Mouse (Mus musculus): ENCODE results near the gene Fntb. TPM values are rescaled to one million over a fixed set of nuclear protein-coding genes. Genes with fewer than 3 reads are reported as not detected.

Fntb gene
- total and polyA plus RNA-seq, 3 experiments: 11.7 to 28.5 TPM; not detected in 1

GRCm38 (mm10) chr12:76852419-76852818 lies 87.0 kb downstream of the Fntb start:
- TF ChIP-seq MAFK (IDR thresholded peaks at IDR 0.05; ENCODE audit: borderline replicate concordance, low read depth, low read length): peak; percentile 75
- TF ChIP-seq ELF1 (IDR thresholded peaks at IDR 0.05; ENCODE audit: low read depth, low read length): no peak
- no peaks in the 10 kb centered on the region for H3K27me3 ChIP-seq (ENCODE audit: control insufficient read depth in 1 of 2, insufficient read depth in 2 of 2, low read length in 2 of 2)
- no peak overlapping the region for H3K9ac ChIP-seq (ENCODE audit: control insufficient read depth, low read depth, low read length, poor library complexity, severe bottlenecking)
- peaks cover 2 to 3% of the 10 kb centered on the region in 2 experiments; a peak in 2 of 4 replicates for H3K4me1 ChIP-seq (ENCODE audit: control insufficient read depth in 1 of 2, insufficient read depth in 2 of 2, low read length in 2 of 2)
- H3K9me3 ChIP-seq (replicated peaks; ENCODE audit: insufficient read depth, low read length): no peaks in the 10 kb centered on the region
- no peak for DNase-seq (ENCODE audit: low read depth, low spot score)
- no peak overlapping the region for H3K27ac ChIP-seq (ENCODE audit: control insufficient read depth, low read depth, low read length)
- no peak overlapping the region for H3K4me3 ChIP-seq (ENCODE audit: control insufficient read depth in 1 of 2, insufficient read depth in 1 of 2, low read depth in 2 of 2, low read length in 2 of 2)
- peaks cover 2% of the 10 kb centered on the region; the same call in 1 of the 2 replicates for H3K79me2 ChIP-seq (ENCODE audit: control insufficient read depth, insufficient read depth, low read length, poor library complexity)
- H3K36me3 ChIP-seq (ENCODE audit: control insufficient read depth in 1 of 2, insufficient read depth in 2 of 2, low read length in 2 of 2): no peaks in the 10 kb centered on the region

GRCm38 (mm10) chr12:76853378-76854142 lies 88.2 kb downstream of the Fntb start:
- Histone ChIP-seq H3K4me3 (ENCODE audit: control insufficient read depth in 1 of 2, insufficient read depth in 1 of 2, low read depth in 2 of 2, low read length in 2 of 2) (no peak overlapping the region), H3K36me3 (ENCODE audit: control insufficient read depth in 1 of 2, insufficient read depth in 2 of 2, low read length in 2 of 2) (no peaks in the 10 kb centered on the region), H3K79me2 (ENCODE audit: control insufficient read depth, insufficient read depth, low read length, poor library complexity) (peaks cover 2% of the 10 kb centered on the region; the same call in 1 of the 2 replicates), H3K27ac (ENCODE audit: control insufficient read depth, low read depth, low read length) (no peak overlapping the region), H3K9ac (ENCODE audit: control insufficient read depth, low read depth, low read length, poor library complexity, severe bottlenecking) (no peak overlapping the region), H3K4me1 (ENCODE audit: control insufficient read depth in 1 of 2, insufficient read depth in 2 of 2, low read length in 2 of 2) (peaks cover 2 to 3% of the 10 kb centered on the region in 2 experiments; a peak in 2 of 4 replicates), H3K9me3 (replicated peaks; ENCODE audit: insufficient read depth, low read length) (no peaks in the 10 kb centered on the region), H3K27me3 (ENCODE audit: control insufficient read depth in 1 of 2, insufficient read depth in 2 of 2, low read length in 2 of 2) (no peaks in the 10 kb centered on the region)
- peak; percentile 24 for DNase-seq (ENCODE audit: low read depth, low spot score)
- TF ChIP-seq MAX (IDR thresholded peaks at IDR 0.05; ENCODE audit: low read length) (no peak), USF2 (IDR thresholded peaks at IDR 0.05; ENCODE audit: borderline replicate concordance in 1 of 2, insufficient read depth in 1 of 2, low read depth in 1 of 2, low read length in 2 of 2) (no peak), ZNF384 (IDR thresholded peaks at IDR 0.05; ENCODE audit: low read depth, low read length) (no peak), NELFE (IDR thresholded peaks at IDR 0.05; ENCODE audit: low read depth, low read length) (no peak), SIN3A (IDR thresholded peaks at IDR 0.05; ENCODE audit: low read length) (no peak), RAD21 (IDR thresholded peaks at IDR 0.05; ENCODE audit: low read depth, low read length) (no peak), E2F4 (IDR thresholded peaks at IDR 0.05; ENCODE audit: borderline replicate concordance, low read depth, low read length) (no peak), MXI1 (IDR thresholded peaks at IDR 0.05; ENCODE audit: low read depth, low read length) (no peak), MYB (IDR thresholded peaks at IDR 0.05; ENCODE audit: low read depth, low read length) (no peak), HCFC1 (IDR thresholded peaks at IDR 0.05; ENCODE audit: low read depth, low read length) (no peak), SMC3 (IDR thresholded peaks at IDR 0.05; ENCODE audit: low read depth, low read length) (no peak), RCOR1 (IDR thresholded peaks at IDR 0.05; ENCODE audit: low read depth, low read length) (no peak), EP300 (IDR thresholded peaks at IDR 0.05; ENCODE audit: low read depth in 1 of 2, low read length in 2 of 2) (no peak), NRF1 (IDR thresholded peaks at IDR 0.05; ENCODE audit: insufficient read depth, low read depth, low read length, poor library complexity, severe bottlenecking) (no peak), MEF2A (IDR thresholded peaks at IDR 0.05; ENCODE audit: extremely low read depth, insufficient replicate concordance, low read depth, low read length, poor library complexity, severe bottlenecking) (no peak), ETS1 (IDR thresholded peaks at IDR 0.05; ENCODE audit: low read depth, low read length) (no peak)
